Mouse (Mus musculus): ENCODE data around the gene Myt1l.

- no peak for TF ChIP-seq CTCF (IDR thresholded peaks at IDR 0.05; ENCODE audit: low read depth, low read length)
- TF ChIP-seq POLR2A (IDR thresholded peaks at IDR 0.05; ENCODE audit: borderline replicate concordance, low read depth, low read length), result no peak
Observed at GRCm38 (mm10) chr12:29559769-29560168, 31.6 kb downstream of the Myt1l start.

All from bone marrow macrophage, adult 2 months (primary cell).